Comparison of ENCODE assay signal across 8 mouse cellular contexts in genomic region chr7:45522957-45523676, GRCm38 (mm10). TPM values are rescaled to one million over a fixed set of nuclear protein-coding genes. Genes with fewer than 3 reads are reported as not detected.
DNase-seq lines count a peak whose midpoint lies in the region; ATAC-seq and TF ChIP-seq lines count a peak whose summit lies in the region.

No protein-coding gene starts in this region.

- 45% methylated on average over 18 of the region's 18 CpGs for WGBS in heart, adult 2 months
- WGBS in embryonic facial prominence, embryonic 12.5 days = 68% methylated on average over 18 of the region's 18 CpGs
- WGBS in limb, embryonic 14.5 days = 66% methylated on average over 18 of the region's 18 CpGs

- H3K4me2 ChIP-seq in embryonic facial prominence, embryonic 12.5 days (replicated peaks) = peak overlapping the region; percentile 11; the same call in 1 of the 2 replicates
- H3K4me2 ChIP-seq in limb, embryonic 14.5 days (replicated peaks; ENCODE audit: low read depth, low read length, severe bottlenecking) = 0 out of 2 replicates have a peak overlapping the region, but pooled peaks have one; percentile 1

- no peak overlapping the region for H3K9ac ChIP-seq in heart, adult 2 months (ENCODE audit: low read depth, low read length)
- no peak overlapping the region for H3K9ac ChIP-seq in embryonic facial prominence, embryonic 12.5 days
- peak overlapping the region; percentile 32; the same call in 1 of the 2 replicates for H3K9ac ChIP-seq in limb, embryonic 14.5 days (ENCODE audit: low read depth, low read length, severe bottlenecking)

- TF ChIP-seq CTCF in heart, adult 2 months (IDR thresholded peaks at IDR 0.05) = no peak
- no peak for TF ChIP-seq CTCF in E14TG2a.4 (conservative IDR thresholded peaks at IDR 0.05; ENCODE audit: low read length)

- no peaks in the 10 kb centered on the region for H3K79me2 ChIP-seq in heart, adult 2 months (replicated peaks; ENCODE audit: control insufficient read depth, insufficient read depth, low read length)

- H3K4me3 ChIP-seq in heart, adult 2 months = peak overlapping the region; percentile 49
- peak overlapping the region; percentile 79 for H3K4me3 ChIP-seq in E14TG2a.4 (replicated peaks; ENCODE audit: low read length)
- H3K4me3 ChIP-seq in embryonic facial prominence, embryonic 12.5 days = peak overlapping the region; percentile 18; the same call in 1 of the 2 replicates
- 0 out of 2 replicates have a peak overlapping the region, but pooled peaks have one; percentile 4 for H3K4me3 ChIP-seq in limb, embryonic 14.5 days (replicated peaks; ENCODE audit: low read length)

- intact Hi-C loops in heart, adult 2 months (cut with DNase I) = loop anchor here (1.0 kb wide), 1 partner anchor 46 kb away; no protein-coding TSS in a partner anchor
- intact Hi-C loops in heart, postnatal 10 days (cut with DNase I) = loop anchor here (2.0 kb wide), 2 partner anchors 46 to 56 kb away; partner anchors contain the start of gene Bax

- TF ChIP-seq POLR2A in heart, adult 2 months (IDR thresholded peaks at IDR 0.05; ENCODE audit: insufficient read depth, low read depth, low read length) = 0 out of 2 replicates have a peak, but pooled peaks have one; percentile 10
- no peak for TF ChIP-seq POLR2A in limb, embryonic 14.5 days (IDR thresholded peaks at IDR 0.05; ENCODE audit: borderline replicate concordance, extremely low read depth, insufficient read depth, insufficient read length)

- TF ChIP-seq EP300 in heart, adult 2 months (IDR thresholded peaks at IDR 0.05; ENCODE audit: insufficient read depth, low read depth, low read length) = no peak

- H3K27me3 ChIP-seq in heart, adult 2 months (ENCODE audit: control insufficient read depth, insufficient read depth, low read length) = no peaks in the 10 kb centered on the region
- no peaks in the 10 kb centered on the region for H3K27me3 ChIP-seq in E14TG2a.4 (ENCODE audit: insufficient read depth, low read length)
- H3K27me3 ChIP-seq in embryonic facial prominence, embryonic 12.5 days = no peaks in the 10 kb centered on the region
- H3K27me3 ChIP-seq in limb, embryonic 14.5 days (ENCODE audit: control insufficient read depth, insufficient read depth, low read length) = no peaks in the 10 kb centered on the region

- H3K36me3 ChIP-seq in heart, adult 2 months (ENCODE audit: control insufficient read depth, insufficient read depth, low read length) = peaks cover 9% of the 10 kb centered on the region
- peaks cover 29% of the 10 kb centered on the region for H3K36me3 ChIP-seq in E14TG2a.4 (ENCODE audit: insufficient read depth, low read length)
- 0 out of 2 replicates have a peak, but pooled peaks cover 8% of the 10 kb centered on the region for H3K36me3 ChIP-seq in embryonic facial prominence, embryonic 12.5 days
- peaks cover 15% of the 10 kb centered on the region for H3K36me3 ChIP-seq in limb, embryonic 14.5 days (ENCODE audit: control insufficient read depth, insufficient read depth, low read length)

- peak overlapping the region; percentile 58 for H3K27ac ChIP-seq in heart, adult 2 months
- H3K27ac ChIP-seq in embryonic facial prominence, embryonic 12.5 days = 0 out of 2 replicates have a peak overlapping the region, but pooled peaks have one; percentile 0
- H3K27ac ChIP-seq in limb, embryonic 14.5 days (replicated peaks; ENCODE audit: low read depth, low read length) = no peak overlapping the region

- ATAC-seq in embryonic facial prominence, embryonic 12.5 days (ENCODE audit: insufficient number of reproducible peaks, insufficient read depth, low FRiP score, low TSS enrichment) = no peak
- no peak for ATAC-seq in limb, embryonic 14.5 days (ENCODE audit: low FRiP score, low read depth)

- H3K9me3 ChIP-seq in E14TG2a.4 (ENCODE audit: low read length) = no peaks in the 10 kb centered on the region
- H3K9me3 ChIP-seq in embryonic facial prominence, embryonic 12.5 days = no peaks in the 10 kb centered on the region
- H3K9me3 ChIP-seq in limb, embryonic 14.5 days (ENCODE audit: control insufficient read depth, low read length) = no peaks in the 10 kb centered on the region

- DNase-seq in heart, adult 2 months = peak in 1 of 2 experiments; percentile 20
- no peak for DNase-seq in heart, postnatal 10 days
- no peak for DNase-seq in limb, embryonic 14.5 days (ENCODE audit: low spot score)
- DNase-seq in gastrocnemius, adult 8-10 months (ENCODE audit: low spot score in 2 of 2) = no peak
- DNase-seq in cerebellum, postnatal 36 days = no peak
- DNase-seq in right cerebral cortex, adult 18-20 months = no peak

- H3K4me1 ChIP-seq in heart, adult 2 months (ENCODE audit: control insufficient read depth, insufficient read depth, low read length) = peaks cover 13% of the 10 kb centered on the region
- peaks cover 73% of the 10 kb centered on the region for H3K4me1 ChIP-seq in E14TG2a.4 (replicated peaks; ENCODE audit: low read depth, low read length)
- peaks cover 24% of the 10 kb centered on the region for H3K4me1 ChIP-seq in embryonic facial prominence, embryonic 12.5 days
- peaks cover 16% of the 10 kb centered on the region for H3K4me1 ChIP-seq in limb, embryonic 14.5 days (ENCODE audit: control insufficient read depth, insufficient read depth, low read length)

RNA-seq across cellular contexts. Expression of gene Ppp1r15a, which starts 3.0 kb away (rescaled TPM):
- 10 to 100 TPM; 27.3 to 29.6 TPM for total RNA-seq in heart, adult 2 months (2021)
- 20.9 and 36.0 TPM in 2 replicates for polyA plus RNA-seq in heart, adult 2 months (2012; rRNA removed)
- 10 to 100 TPM; 24.5 to 45.4 TPM for total RNA-seq in heart, postnatal 10 days (2021)
- polyA plus RNA-seq in embryonic facial prominence, embryonic 12.5 days (2016; fragmentation: Nextera tagmentation; extraction: Ambion mirVana) = 24.1 and 25.6 TPM in 2 replicates
- polyA plus RNA-seq in limb, embryonic 14.5 days (2012; rRNA removed) = 27.5 and 29.8 TPM in 2 replicates
- polyA plus RNA-seq in limb, embryonic 14.5 days (2014; fragmentation: Nextera tagmentation; extraction: Ambion mirVana) = 21.2 and 22.1 TPM in 2 replicates
- 10 to 100 TPM; 19.6 to 34.3 (median 29.4) TPM for total RNA-seq in gastrocnemius, adult 8-10 months (2022)

RNA-seq across cellular contexts. Expression of gene Plekha4, which starts 3.0 kb away (rescaled TPM):
- total RNA-seq in heart, adult 2 months (2021) = 1 to 10 TPM; 2.9 to 3.2 TPM
- polyA plus RNA-seq in heart, adult 2 months (2012; rRNA removed) = 6.7 and 7.2 TPM in 2 replicates
- 1 to 10 TPM; 4.1 to 5.6 TPM for total RNA-seq in heart, postnatal 10 days (2021)
- polyA plus RNA-seq in embryonic facial prominence, embryonic 12.5 days (2016; fragmentation: Nextera tagmentation; extraction: Ambion mirVana) = 3.0 and 3.2 TPM in 2 replicates
- polyA plus RNA-seq in limb, embryonic 14.5 days (2012; rRNA removed) = 13.1 and 17.2 TPM in 2 replicates
- 4.3 and 4.6 TPM in 2 replicates for polyA plus RNA-seq in limb, embryonic 14.5 days (2014; fragmentation: Nextera tagmentation; extraction: Ambion mirVana)
- 1 to 10 TPM; 1.4 to 5.4 (median 4.6) TPM for total RNA-seq in gastrocnemius, adult 8-10 months (2022)

RNA-seq across cellular contexts. Expression of gene Nucb1, which starts 12.9 kb away (rescaled TPM):
- 100 to 1,000 TPM; 132 to 152 TPM for total RNA-seq in heart, adult 2 months (2021)
- 158 and 177 TPM in 2 replicates for polyA plus RNA-seq in heart, adult 2 months (2012; rRNA removed)
- 100 to 1,000 TPM; 144 to 151 TPM for total RNA-seq in heart, postnatal 10 days (2021)
- polyA plus RNA-seq in embryonic facial prominence, embryonic 12.5 days (2016; fragmentation: Nextera tagmentation; extraction: Ambion mirVana) = 161 and 172 TPM in 2 replicates
- 293 and 299 TPM in 2 replicates for polyA plus RNA-seq in limb, embryonic 14.5 days (2012; rRNA removed)
- 239 and 254 TPM in 2 replicates for polyA plus RNA-seq in limb, embryonic 14.5 days (2014; fragmentation: Nextera tagmentation; extraction: Ambion mirVana)
- 10 to 100 TPM; 51.1 to 66.1 (median 56.8) TPM for total RNA-seq in gastrocnemius, adult 8-10 months (2022)

RNA-seq across cellular contexts. Expression of gene Hsd17b14, which starts 31.6 kb away (rescaled TPM):
- total RNA-seq in heart, adult 2 months (2021) = under 1 TPM in 1 of 2 experiments, not detected in 1; 0.76 TPM
- polyA plus RNA-seq in heart, adult 2 months (2012; rRNA removed) = 0.45 and 0.47 TPM in 2 replicates
- under 1 TPM; 0.25 to 0.34 TPM for total RNA-seq in heart, postnatal 10 days (2021)
- polyA plus RNA-seq in embryonic facial prominence, embryonic 12.5 days (2016; fragmentation: Nextera tagmentation; extraction: Ambion mirVana) = 0.56 and 1.5 TPM in 2 replicates
- 1.1 and 1.2 TPM in 2 replicates for polyA plus RNA-seq in limb, embryonic 14.5 days (2012; rRNA removed)
- 0.44 and 0.92 TPM in 2 replicates for polyA plus RNA-seq in limb, embryonic 14.5 days (2014; fragmentation: Nextera tagmentation; extraction: Ambion mirVana)
- total RNA-seq in gastrocnemius, adult 8-10 months (2022) = 1 to 10 TPM in 1 of 4 experiments, under 1 TPM in 2, not detected in 1; 0.52 to 2.8 (median 0.56) TPM

RNA-seq across cellular contexts. Expression of gene Dhdh, which starts 34.5 kb away (rescaled TPM):
- 1 to 10 TPM; 8.2 to 8.9 TPM for total RNA-seq in heart, adult 2 months (2021)
- 6.4 and 10.1 TPM in 2 replicates for polyA plus RNA-seq in heart, adult 2 months (2012; rRNA removed)
- 1 to 10 TPM; 4.7 to 6.0 TPM for total RNA-seq in heart, postnatal 10 days (2021)
- polyA plus RNA-seq in embryonic facial prominence, embryonic 12.5 days (2016; fragmentation: Nextera tagmentation; extraction: Ambion mirVana) = 3.0 and 3.7 TPM in 2 replicates
- 2.4 and 2.9 TPM in 2 replicates for polyA plus RNA-seq in limb, embryonic 14.5 days (2012; rRNA removed)
- polyA plus RNA-seq in limb, embryonic 14.5 days (2014; fragmentation: Nextera tagmentation; extraction: Ambion mirVana) = 2.0 and 2.6 TPM in 2 replicates
- 10 to 100 TPM; 22.2 to 29.9 (median 27.6) TPM for total RNA-seq in gastrocnemius, adult 8-10 months (2022)

Comparison
In these comparisons a context has a peak if more than half of its experiments do, and no peak if none do; other contexts are left out.
1. H3K4me3 ChIP-seq: peak in every context shown above with its lines; median percentile 79 in E14TG2a.4; 49 in heart, adult 2 months; 18 in embryonic facial prominence, embryonic 12.5 days; 4 in limb, embryonic 14.5 days.